Mouse (Mus musculus) cerebellum, adult 2 months (tissue): Measurements from ENCODE around the gene Tspan10. TPM values are rescaled to one million over a fixed set of nuclear protein-coding genes. Genes with fewer than 3 reads are reported as not detected.

Experiments
- DNase-seq, 2 experiments: peaks; one replicate each; pipeline ENCODE4 v3.0.0; 2021
- H3K27ac ChIP-seq: fragments of 200-500 bp; 2 replicates; pipeline ENCODE4 v1.5.1; 2012; ENCODE audit warnings: low read length, control low read depth, inconsistent platforms; ENCODE audit not compliant: insufficient read depth
- H3K27me3 ChIP-seq: fragments of 200-500 bp; 2 replicates; pipeline ENCODE4 v1.6.1; 2012; ENCODE audit warnings: inconsistent platforms, mild to moderate bottlenecking, low read length, moderate library complexity; ENCODE audit not compliant: control insufficient read depth, insufficient read depth
- H3K4me1 ChIP-seq: fragments of 200-500 bp; 2 replicates; pipeline ENCODE4 v1.6.1; 2011; ENCODE audit warnings: low read length; ENCODE audit not compliant: control insufficient read depth, insufficient read depth
- H3K4me3 ChIP-seq: fragments of 200-500 bp; replicated peaks from 2 replicates; pipeline ENCODE3; 2011; ENCODE audit warnings: mild to moderate bottlenecking, low read depth, low read length, control low read depth; ENCODE audit not compliant: insufficient read depth
- CTCF ChIP-seq: fragments of 200-500 bp; IDR thresholded peaks from 2 replicates; pipeline ENCODE4 v1.5.1; 2011; ENCODE audit warnings: low read depth, mild to moderate bottlenecking, control low read depth, low read length, moderate library complexity, borderline replicate concordance; ENCODE audit not compliant: insufficient read depth
- POLR2A ChIP-seq: fragments of 200-500 bp; IDR thresholded peaks from 2 replicates; pipeline ENCODE4 v1.6.1; 2011; ENCODE audit warnings: low read length, control low read depth, borderline replicate concordance; ENCODE audit not compliant: insufficient read depth
- WGBS: fragments of 180-500 bp; shearing (Covaris S2); methylation state at CpG from one replicate; pipeline ENCODE4 v1.1.7; 2018; 5-methylcytosine and 5-hydroxymethylcytosine counted together
- polyA plus RNA-seq: library from polyadenylated mRNA; depleted of rRNA; stranded (reverse); fragments of >200 nt; gene quantifications from 2 replicates; pipeline ENCODE4 v1.2.3, GENCODE M21; 2012

The Tspan10 gene
- polyA plus RNA-seq, 1 experiment, result 0.05 TPM

DNA sequence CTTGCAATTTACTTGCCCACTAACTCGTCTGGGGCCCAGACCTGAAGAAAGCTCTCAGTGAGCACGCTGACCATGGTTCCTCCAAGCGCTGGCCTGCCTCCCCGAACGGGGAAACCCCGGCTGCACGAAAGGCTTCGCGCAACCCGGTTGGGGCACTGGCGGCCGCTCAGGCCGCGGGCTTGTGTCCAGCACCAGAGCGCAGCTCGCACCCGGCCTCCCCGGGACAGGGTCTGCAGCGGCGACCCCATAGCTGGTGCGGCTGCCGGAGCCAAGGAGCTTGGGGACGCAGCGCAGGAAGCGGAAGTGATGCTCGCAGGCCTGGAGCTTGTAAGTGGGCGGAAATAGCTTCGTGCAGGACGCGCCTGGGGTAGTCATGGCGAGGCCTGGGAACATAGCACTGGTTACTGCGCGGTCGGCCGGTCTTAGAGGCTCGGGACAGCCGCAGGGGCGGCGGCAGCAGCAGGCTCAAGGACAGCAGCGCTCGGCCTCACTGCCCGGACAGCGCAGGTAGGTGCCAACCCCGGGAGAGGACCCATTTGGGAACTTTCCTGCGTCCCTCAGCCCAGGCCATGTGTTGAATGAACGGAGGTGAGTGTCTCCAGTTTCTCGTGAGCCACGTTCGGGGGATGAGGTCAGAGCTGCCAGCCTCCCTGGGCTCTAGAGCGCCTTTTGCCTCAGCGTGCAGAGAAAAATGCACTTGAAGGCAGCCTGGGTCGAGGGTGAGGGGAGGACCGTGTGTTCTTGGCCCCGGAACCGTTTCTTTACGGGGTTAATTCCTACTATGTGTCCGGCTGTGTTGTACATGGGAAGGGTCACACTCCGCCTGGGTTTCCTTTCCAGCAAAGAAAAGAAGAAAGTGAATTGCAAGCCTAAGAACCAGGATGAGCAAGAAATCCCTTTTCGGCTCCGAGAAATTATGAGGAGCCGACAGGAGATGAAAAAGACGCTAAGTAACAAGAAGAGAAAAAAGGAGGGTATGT lies 15.6 kb downstream of the Tspan10 start, which contains the start of the genes Oxld1 and Ccdc137:
Gene Oxld1 (minus strand): TSS at position 297 of the 980 bp plus-strand sequence.
Gene Ccdc137 (plus strand): TSS at position 344 of the 980 bp plus-strand sequence.
- 3% methylated on average over 62 of the region's 62 CpGs for WGBS

DNA sequence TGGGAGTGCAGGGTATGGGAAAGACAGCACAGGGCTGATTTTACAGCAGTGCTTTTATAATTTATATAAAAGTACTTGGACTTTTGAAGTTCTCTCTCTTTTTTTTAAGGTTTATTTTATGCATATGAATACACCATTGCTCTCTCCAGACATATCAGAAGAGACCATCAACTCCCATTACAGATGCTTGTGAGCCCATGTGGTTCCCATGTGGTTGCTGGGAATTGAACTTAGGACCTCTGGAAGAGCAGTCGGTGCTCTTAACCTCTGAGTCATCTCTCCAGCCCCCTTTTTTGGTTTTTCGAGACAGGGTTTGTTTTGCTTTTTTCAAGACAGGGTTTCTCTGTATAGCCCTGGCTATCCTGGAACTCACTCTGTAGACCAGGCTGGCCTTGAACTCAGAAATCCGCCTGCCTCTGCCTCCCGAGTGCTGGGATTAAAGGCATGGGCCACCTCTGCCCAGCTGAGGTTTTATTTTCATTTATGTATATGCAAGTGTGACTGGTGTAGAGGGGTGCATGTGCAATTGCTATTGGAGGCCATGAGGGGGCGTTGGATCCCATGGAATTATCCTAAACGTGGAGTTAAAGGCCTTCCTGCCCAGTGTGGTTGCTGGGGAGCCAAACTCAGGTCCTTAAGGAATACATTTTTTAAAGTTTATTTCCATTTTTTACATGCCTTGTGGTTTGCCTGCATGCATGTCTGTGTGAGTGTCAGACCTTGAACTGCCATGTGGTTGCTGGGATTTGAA lies 16.6 kb downstream of the Tspan10 start:
- Histone ChIP-seq H3K4me3 (peak overlapping the region; percentile 94), H3K4me1 (0 out of 2 replicates have a peak, but pooled peaks cover 4% of the 10 kb centered on the region), H3K27ac (no peak overlapping the region), H3K27me3 (no peaks in the 10 kb centered on the region)
- WGBS, result 59% methylated on average over 6 of the region's 6 CpGs
- DNase-seq, result no peak
- TF ChIP-seq CTCF (no peak; the same call in 1 of the 2 replicates), POLR2A (no peak)

More for the DNA sequence above, 15.6 kb downstream of the Tspan10 start, which contains the start of the genes Oxld1 and Ccdc137:
- TF ChIP-seq POLR2A, result peak; percentile 95
- no peak for TF ChIP-seq CTCF
- Histone ChIP-seq H3K4me3 (peak within 1 kb of the TSS; percentile 94), H3K27me3 (no peaks in the 10 kb centered on the region), H3K4me1 (0 out of 2 replicates have a peak, but pooled peaks cover 4% of the 10 kb centered on the region), H3K27ac (peak within 1 kb of the TSS; percentile 76)
- peak; percentile 75 to 82 for DNase-seq

DNA sequence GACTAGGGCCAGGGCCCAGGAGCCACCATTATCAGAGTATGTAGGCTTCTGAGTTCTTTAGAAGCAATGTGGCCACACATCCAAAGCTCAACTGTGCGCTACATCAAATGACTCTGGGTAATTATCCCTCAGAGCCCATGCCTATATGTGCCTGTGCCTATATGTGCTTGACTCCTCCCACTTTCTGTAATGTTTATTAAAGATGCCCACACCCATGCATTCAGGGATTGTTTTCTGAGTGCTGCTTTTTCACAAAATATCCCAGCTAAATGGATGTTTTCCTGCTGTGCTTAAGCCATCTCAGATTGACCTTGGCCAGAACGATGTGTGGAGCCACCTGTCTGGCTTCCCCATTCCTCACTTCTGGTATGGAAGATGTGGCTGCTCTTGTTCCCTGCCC lies 21.1 kb downstream of the Tspan10 start:
- H3K27me3 ChIP-seq, result no peaks in the 10 kb centered on the region
- no peak overlapping the region for H3K4me3 ChIP-seq
- no peaks in the 10 kb centered on the region; the same call in 1 of the 2 replicates for H3K4me1 ChIP-seq
- 87% methylated on average over 2 of the region's 2 CpGs for WGBS
- H3K27ac ChIP-seq, result no peak overlapping the region
- DNase-seq, result no peak
- TF ChIP-seq POLR2A (no peak), CTCF (no peak)

DNA sequence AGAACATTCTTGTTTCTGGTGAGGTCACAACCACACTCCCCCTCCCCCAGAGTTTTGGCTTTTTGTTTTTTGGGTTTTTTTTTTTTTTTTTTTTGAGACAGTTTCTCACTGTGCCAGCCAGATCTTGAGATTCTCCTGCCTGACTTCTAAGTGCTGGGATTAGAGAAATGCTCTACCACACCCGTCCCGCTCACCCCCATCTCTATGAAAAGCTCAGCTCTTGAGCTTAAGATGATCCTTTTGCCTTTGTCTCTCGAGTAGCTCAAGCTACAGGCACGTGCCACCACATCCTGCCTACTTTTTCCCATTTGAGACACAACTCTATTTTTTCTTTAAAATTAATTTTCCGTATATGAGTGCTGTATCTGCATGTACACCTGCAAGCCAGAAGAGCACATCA lies 21.9 kb downstream of the Tspan10 start:
- H3K4me3 ChIP-seq, result no peak overlapping the region
- WGBS, result 90% methylated on average over 5 of the region's 5 CpGs
- DNase-seq, result no peak

DNA sequence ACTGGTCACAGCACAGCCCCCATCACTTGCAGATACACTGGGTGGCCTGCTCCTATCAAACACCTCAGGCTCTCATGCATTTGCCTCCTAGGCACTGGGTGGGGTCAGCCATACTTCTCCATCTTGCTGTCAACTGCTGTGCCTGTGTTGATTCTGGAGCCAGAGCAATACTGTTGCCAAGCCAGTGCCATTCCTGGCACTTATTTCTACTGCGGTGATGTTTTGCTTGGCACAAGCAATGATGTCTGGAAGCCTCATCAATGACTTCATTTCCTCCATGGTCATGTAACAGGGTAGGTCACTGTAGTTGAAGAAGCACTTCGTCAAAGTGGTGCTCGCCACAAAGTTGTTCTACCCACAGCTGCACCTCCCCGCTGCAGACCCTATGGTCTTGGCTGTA lies 23.1 kb downstream of the Tspan10 start:
- Histone ChIP-seq H3K4me3 (no peak overlapping the region), H3K27me3 (no peaks in the 10 kb centered on the region), H3K4me1 (no peaks in the 10 kb centered on the region; the same call in 1 of the 2 replicates), H3K27ac (no peak overlapping the region)
- no peak for DNase-seq
- no peak for TF ChIP-seq POLR2A
- TF ChIP-seq CTCF, result no peak
- 75% methylated on average over 4 of the region's 4 CpGs for WGBS

More for the DNA sequence above, 21.9 kb downstream of the Tspan10 start:
- no peak for TF ChIP-seq POLR2A
- TF ChIP-seq CTCF, result no peak
- no peaks in the 10 kb centered on the region; the same call in 1 of the 2 replicates for H3K4me1 ChIP-seq
- no peak overlapping the region for H3K27ac ChIP-seq
- no peaks in the 10 kb centered on the region for H3K27me3 ChIP-seq

DNA sequence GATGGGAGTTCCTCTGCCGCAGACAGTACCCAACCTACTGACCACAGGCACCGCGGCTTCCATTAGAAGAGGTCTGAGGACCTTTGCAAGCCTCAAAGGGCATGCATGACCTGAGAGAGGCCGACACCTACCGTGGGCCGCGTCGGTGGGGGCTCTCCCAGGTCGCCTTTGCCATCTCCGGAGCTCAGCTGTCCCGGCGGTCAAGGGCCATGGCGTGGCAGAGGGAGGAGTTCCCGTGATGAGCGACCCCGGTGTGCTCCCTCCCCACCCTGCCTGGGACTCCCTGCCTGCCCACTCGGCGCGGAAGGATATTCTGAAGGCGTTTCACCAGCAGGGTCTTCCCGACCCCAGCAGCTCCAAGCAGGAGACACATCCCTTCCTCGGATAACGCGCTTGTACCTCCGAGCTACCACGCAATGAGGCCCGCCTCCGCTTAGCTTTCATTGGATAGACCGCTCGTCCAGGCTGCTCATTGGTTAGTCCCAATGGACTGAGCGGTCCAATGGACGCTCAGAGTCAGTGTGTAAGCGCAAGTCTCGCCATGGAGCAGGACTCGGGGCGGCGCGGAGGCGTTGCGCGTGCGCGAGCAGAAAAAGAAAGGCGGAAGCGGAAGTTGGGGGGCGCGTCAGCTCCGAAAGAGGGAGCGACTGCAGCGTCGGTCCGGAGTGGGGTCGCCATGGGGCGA lies 24.7 kb downstream of the Tspan10 start, which contains the start of gene Arl16:
Gene Arl16 (minus strand): TSS at position 557 of the 685 bp plus-strand sequence.
- under 1% methylated on average over 54 of the region's 54 CpGs for WGBS
- Histone ChIP-seq H3K4me1 (no peaks in the 10 kb centered on the region; the same call in 1 of the 2 replicates), H3K27ac (no peak within 1 kb of the TSS), H3K4me3 (peak within 1 kb of the TSS; percentile 67), H3K27me3 (no peaks in the 10 kb centered on the region)
- peak; percentile 93 to 96 for DNase-seq
- TF ChIP-seq POLR2A (peak; percentile 86), CTCF (no peak)

DNA sequence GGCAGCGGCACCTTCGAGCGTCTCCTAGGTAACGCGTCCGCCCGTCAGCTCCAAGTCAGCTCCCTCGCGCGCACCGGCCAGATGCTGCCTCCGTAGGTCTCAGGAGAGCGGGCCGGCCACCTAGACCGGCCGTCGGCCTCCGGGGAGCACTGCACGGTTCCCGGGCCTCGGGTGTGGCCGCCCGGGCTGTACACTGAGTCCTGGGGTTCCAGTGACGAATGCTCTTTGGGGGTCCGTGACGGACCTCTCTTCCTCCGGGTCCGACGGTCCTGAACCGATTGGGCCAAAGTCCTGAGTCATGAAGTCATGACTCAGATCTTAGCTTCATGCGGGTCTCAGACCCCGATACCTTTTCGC lies 25.3 kb downstream of the Tspan10 start:
- Histone ChIP-seq H3K4me3 (peak overlapping the region; percentile 63), H3K27me3 (no peaks in the 10 kb centered on the region), H3K27ac (no peak overlapping the region), H3K4me1 (no peaks in the 10 kb centered on the region; the same call in 1 of the 2 replicates)
- DNase-seq, result no peak
- no peak for TF ChIP-seq CTCF
- TF ChIP-seq POLR2A, result no peak
- under 1% methylated on average over 33 of the region's 33 CpGs for WGBS
